Mouse (Mus musculus) left cerebral cortex, postnatal 10 days (tissue): ENCODE measurements at regions not wholly inside any gene's neighbourhood (a gene's known extent, or its start where the extent isn't known, plus 50 kb on each side); places are given as distances from the start of the nearest gene placed in this dataset.

Experiments used
- DNase-seq, 2 experiments: peaks; one replicate each; pipeline ENCODE4 v3.0.0; 2021 to 2022; ENCODE audit warnings: low spot score in 2 of 2, mixed read lengths in 1 of 2; ENCODE audit errors: extremely low spot score in 1 of 2
- intact Hi-C: fragments of 180-260 bp; cut with DNase I; formaldehyde crosslinking; loops from one replicate; pipeline ENCODE4 v1.15.1; 2025

DNA sequence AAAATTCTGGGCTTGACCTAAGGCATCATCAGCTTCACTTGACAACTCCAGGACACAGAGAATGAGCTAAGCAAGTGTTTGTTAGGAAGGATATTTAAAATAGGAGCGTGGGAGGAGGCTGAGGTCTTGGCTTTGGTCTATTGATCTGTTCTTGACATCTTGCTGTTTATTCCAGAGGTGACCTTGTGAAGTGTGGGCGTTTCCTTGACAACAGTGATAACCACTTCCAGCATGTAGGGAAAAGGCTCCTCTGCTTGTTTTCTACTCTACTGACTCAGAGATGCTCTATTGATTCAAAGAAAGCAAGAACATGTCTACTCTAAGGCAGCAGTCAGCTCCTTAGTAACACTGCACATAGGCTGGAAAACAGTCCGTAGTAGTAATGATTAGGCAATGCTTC is 392.6 kb downstream of the Basp1 start:
- no peak for DNase-seq
- intact Hi-C loops: loop anchor here (10.0 kb wide), 1 partner anchor 354 kb away; no protein-coding TSS in a partner anchor

DNA sequence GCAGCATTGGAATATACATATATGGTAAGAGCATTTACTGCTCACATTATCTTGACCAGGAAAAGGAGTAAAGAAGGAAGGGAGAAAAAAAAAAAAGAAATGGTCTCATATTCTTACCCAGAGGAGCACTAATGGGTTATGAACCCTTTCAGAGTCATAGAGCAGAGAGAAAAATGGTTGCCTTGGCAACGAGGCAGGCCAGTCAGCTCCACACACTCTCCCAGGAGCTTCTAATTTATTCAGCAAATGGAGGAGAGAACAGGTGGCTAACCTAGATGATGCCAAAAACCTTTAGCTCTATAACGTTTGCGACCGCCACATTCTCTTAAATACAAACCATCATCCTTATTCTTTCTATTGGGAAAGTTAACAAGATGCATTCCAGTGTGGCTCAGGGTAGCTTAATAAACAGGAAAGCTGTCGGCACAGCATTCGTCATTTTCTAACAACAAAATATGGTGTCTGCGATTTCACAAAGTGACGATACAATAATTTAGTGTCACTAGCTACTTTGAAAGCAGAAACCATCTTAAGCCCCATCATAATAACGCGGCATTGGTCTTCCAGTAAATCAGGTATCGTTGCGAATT is 394.1 kb downstream of the Basp1 start:
- DNase-seq: peak; percentile 28 to 56
- intact Hi-C loops: no loop called here

DNA sequence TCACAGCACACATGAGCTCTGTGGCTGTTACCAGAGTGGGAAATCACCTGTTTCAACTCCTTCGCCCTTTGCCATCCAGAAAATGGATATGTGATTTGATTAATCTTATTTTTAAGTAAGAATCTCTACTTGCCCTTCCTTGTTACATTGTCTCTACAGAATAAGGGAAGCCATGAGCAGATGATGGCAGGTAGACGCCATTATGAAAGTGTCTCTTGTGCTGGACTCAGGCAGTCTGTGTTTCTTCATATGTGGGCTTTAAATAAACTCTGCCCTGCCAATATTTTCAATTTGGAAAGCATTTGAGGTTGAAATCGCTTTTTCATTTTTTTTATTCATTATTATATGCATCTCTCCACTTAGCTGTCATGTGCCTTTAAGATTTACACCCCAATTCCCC is 394.6 kb downstream of the Basp1 start:
- intact Hi-C loops: no loop called here
- DNase-seq: no peak

DNA sequence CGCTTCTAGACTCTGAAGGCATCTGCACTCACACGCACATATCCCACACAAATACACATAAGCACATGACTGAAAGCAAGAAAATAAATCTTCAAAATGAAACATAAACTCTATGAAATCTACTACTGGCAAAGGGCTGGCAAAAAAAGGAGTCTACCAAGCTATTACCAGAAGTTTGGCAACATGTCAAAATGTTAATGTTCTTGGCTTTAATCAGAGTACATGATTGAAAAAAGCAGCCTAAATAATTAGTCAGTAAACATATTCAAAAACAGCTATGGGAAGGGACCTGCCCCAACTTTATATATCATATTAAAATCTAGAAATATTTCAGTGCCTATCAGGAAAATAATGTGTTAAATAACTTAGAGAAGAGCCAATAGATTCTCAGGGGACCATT is 405.8 kb downstream of the Basp1 start:
- no peak for DNase-seq
- intact Hi-C loops: no loop called here

DNA sequence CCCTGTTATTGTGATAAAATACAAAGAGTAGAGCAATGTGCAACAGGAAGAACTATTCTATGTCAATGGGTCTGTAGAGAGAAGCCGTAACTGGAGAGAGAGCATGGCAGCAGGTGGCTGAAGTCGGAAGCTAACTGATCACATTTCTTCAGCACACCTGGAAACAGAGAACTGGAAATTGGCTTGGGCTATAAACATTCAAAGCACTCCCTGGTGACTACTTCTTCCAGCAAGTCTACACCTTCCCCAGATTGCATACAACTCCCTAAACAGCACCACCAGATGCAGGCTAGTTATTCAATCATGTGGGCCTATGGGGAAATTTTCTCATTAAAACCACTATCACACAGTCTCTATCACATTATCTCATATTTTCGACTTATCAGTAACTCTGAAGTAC is 413.4 kb downstream of the Basp1 start:
- intact Hi-C loops: no loop called here
- DNase-seq: no peak

DNA sequence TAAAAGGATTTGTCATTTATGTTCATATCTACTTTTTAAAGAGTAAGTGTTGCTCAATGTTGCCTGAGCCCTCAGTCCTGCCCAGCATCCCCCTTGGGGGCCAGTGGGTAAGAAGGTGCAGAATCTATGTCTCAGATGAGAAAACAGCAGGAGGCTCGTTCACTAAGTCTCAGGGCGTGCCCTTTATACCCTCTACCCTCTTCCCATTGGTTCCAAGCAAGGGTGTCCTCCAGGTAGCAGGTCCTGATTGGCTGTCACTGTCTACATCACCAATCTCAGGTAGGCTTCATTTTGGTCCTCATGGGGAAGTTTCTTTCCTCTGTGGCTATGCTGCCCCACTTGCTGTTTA is 420.3 kb downstream of the Basp1 start:
- no peak for DNase-seq
- intact Hi-C loops: no loop called here

DNA sequence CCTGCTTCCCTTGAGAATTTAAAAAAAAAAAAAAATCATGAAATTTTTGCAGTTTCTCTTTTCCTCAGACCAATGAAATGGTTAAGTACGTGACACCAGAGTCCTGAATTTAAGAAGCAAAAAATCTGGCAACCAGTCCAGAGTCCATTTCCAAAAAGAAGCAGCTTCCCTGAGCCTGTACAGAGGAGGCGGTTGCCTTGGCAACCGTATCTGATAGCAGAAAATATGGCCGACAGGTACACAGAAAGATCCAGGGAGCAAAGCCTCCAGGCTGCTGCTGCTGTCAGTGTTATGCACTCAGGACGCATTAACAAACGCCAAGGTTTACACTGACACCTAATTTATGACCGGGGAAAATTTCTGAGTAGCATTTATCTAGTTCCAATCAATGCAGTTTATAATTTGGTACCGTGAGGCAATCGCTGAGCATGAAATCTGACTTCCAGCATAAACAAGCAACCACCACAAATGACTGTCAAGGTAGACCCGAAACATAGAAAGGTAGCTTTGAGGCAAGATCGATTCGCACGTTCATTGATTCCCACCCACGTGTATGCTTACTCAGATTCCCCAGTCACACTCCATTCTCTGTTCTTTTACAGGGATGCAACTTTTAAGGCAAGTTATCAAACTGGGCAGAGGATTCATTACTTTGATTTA is 420.8 kb downstream of the Basp1 start:
- peak; percentile 20 to 27 for DNase-seq
- intact Hi-C loops: no loop called here

DNA sequence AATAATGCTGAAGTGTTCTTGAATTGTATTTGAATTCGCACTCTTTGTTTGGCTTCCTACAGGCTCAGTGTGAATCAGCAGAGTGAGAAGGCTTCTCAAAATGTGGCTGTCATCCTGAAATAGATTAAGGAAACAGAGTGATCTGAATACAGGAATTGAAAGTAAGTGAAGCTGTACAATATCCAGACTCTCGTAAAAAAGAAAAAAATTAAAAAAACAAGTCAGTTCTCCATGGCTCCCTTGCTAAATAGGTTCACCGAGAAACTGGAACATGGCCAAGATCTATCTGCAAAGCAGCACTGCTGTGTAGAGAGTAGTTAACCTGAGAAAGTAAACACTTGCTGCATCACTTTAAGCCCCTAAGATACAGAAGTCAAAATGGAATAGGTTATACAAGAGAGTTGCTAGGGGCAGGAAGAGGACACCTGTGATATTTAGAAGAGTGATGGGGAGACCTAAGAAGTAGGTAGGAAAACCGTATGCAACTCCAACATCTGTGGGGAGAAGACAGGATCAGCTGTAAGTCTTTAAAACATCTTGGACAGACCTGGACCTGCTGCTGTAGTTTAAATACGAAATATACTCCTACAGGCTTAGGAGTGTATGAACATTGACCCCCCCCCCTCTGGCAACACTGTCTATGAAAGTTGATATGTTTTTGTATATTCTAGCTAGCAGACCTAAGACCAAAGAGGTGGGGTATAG is 423.3 kb downstream of the Basp1 start:
- no peak for DNase-seq
- intact Hi-C loops: no loop called here

DNA sequence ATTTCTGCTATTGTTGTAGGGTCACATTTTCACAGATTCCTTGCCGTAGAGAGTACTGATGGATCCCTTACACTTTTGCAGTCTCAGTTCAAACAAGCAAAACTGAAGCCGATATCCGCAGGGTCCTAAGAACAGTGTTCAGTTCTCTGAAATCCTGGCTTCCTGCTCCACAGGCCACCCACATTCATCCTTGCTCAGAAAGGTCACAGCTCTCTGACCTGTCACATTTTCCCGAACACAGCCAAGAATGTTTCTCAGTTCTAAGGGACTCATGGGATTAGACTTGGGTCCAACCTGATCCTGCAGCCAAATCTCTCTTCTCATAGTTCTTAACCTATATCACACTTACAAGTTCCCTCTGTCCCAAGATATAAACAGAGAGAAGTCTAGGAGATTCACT is 432.7 kb downstream of the Basp1 start:
- DNase-seq: no peak
- intact Hi-C loops: no loop called here

DNA sequence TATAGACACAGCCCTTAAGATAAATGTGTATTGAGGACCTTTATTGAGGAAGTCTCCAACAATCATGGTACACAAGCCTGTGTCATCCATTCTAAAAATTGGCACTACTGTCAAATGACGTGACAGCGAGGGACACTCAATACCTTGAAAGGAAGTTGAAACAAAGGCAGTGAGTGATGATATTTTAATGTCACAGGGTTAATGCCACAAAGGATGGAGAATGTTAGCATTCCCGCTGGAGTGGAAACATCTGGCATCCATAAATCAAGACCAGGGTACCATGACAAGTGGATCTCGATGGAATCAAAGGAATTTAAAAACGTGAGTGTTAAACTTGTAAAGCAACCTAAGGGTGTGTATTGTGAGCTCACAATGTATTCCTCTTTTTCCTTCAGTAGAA is 441.5 kb downstream of the Basp1 start:
- DNase-seq: no peak
- intact Hi-C loops: no loop called here

DNA sequence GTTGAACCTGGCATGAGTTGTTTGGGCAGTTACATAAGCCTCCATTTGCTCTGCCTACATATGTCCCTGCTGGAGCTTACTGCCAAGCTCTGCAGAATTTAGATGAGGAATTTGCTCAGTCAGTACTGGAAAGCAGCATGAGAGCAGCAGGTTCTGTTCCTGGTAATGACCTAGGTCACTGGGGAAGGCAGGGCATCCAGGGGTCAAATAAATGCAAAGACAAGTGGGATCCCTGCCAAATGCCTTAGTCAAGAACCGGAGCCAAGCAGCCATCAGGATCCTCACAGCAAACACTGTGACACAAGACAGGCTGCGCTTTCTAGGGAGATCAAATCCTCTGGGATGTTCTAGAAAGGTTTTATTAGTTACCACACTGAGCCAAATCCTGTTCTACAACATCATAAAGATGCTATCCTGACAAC is 444.2 kb downstream of the Basp1 start:
- peak in 1 of 2 experiments; percentile 34 for DNase-seq
- intact Hi-C loops: no loop called here

DNA sequence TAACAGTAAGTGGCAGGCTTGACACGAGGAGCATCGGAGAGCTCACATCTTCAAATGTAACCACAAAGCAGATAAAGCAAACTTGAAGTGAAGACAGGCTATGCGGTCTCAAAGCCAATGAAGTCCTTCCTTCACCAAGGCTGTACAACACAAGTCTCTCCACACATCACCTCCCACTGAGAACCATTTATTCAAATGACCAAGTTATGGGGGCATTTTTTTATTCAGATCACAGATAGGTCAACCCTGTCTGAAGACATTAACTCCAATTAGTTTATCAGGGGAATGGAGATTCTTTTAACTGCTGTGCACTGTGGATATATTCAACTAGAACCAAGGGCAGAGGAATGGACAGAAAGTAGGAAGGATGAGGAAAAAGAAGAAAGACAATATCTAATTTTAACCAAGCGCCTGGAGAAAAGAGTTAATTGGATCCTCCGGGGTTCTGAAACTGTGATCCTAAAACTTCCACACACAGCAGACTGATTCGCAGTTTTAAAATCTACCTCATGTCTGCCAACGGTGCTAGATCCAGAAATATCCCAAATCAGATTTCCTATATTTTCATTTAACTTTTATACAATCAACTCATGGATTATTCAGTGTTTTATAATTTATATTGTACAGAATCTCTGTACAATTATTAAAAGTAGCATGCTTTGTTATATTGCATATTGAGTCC is 444.8 kb downstream of the Basp1 start:
- DNase-seq: no peak
- intact Hi-C loops: no loop called here

DNA sequence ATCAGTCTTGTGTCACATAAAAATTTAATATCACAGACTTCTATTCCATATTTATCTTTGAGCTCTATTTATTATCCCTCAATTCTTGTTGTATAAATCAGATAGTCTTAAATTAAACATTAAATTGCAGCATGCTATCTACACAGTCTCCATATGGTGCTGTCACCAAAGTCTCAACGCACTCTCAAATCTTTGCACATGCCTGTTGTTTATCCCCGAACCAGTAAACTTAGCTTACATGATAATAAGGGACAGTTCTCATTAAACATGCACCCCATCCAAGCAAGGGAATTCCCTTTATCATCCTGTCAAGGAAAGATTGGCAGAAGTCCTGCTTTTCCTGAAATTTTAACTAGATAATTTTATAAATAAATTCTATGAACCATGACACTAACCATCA is 483.8 kb downstream of the Basp1 start:
- DNase-seq: no peak
- intact Hi-C loops: no loop called here

DNA sequence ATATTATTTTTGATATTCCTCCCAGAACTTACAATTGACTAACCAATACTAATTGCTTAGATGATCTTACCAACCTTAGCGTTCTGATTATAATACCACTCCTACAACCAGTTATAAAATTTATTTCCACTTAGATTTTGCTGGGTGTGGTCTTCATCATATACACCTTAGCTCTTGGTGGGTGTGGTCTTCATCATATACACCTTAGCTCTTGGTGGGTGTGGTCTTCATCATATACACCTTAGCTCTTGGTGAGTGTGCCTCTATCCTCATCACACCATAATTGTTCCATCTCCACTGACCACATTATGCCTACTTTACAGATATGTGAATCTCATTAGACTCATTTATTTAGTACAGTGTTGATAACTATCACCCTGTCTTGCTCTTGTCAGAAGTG is 501.7 kb downstream of the Basp1 start:
- DNase-seq: no peak
- intact Hi-C loops: no loop called here

DNA sequence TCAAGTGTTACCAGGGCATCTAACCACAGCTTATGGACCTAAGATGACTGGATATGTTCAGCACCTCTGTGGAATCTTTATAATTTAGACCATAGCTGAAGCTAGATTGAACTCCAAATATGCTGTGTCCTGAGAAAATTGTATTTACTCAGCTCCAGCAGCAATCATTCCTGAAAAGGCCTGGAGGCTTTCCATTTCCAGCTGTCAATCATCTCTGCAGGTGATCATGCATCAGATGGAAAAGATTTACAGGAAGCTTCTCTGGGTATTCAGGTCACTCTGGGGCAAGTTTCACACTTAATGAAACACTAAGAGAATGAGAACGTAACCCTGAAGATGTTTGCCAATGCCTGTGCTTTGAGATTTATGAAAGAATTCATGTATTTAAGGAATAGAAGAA is 502.1 kb downstream of the Basp1 start:
- intact Hi-C loops: no loop called here
- DNase-seq: no peak

DNA sequence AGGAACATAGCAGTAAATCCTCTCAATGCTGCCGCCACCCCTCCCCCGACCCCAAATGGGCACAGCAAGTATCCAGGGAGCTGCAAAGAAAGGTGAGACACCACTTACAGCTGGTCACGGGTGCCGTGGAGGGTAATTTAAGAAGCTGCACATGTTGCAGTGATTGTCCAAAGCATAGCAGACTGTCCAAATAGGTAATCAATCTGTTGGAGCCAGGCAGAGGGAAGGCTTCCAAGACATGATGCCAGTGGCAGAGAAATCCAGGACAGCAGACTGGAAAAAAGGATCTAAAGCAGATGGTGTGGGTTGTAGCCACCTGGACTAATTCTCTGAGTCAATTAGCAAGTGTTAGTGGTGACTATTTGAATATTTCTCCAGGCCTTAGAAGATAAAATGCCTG is 506.6 kb downstream of the Basp1 start:
- intact Hi-C loops: no loop called here
- DNase-seq: peak in 1 of 2 experiments; percentile 16

DNA sequence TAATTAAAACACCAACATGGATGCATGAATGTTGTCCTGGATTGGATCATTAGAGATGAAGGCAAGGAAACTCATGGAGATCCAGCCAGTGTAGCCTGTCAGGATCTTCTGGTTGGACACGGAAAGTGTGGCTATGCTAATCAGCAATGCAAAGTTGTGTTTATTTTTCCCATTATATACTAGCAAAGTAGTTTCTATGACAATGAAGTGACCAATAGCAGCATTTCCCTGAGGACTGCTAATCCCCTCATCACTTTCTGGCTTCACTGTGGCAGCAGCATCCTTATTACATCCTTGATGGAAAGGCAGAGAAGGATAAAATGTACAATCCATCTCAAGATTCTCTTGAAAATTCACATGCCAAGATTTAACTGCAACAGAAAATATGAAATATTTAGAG is 534.7 kb downstream of the Basp1 start:
- intact Hi-C loops: no loop called here
- no peak for DNase-seq

DNA sequence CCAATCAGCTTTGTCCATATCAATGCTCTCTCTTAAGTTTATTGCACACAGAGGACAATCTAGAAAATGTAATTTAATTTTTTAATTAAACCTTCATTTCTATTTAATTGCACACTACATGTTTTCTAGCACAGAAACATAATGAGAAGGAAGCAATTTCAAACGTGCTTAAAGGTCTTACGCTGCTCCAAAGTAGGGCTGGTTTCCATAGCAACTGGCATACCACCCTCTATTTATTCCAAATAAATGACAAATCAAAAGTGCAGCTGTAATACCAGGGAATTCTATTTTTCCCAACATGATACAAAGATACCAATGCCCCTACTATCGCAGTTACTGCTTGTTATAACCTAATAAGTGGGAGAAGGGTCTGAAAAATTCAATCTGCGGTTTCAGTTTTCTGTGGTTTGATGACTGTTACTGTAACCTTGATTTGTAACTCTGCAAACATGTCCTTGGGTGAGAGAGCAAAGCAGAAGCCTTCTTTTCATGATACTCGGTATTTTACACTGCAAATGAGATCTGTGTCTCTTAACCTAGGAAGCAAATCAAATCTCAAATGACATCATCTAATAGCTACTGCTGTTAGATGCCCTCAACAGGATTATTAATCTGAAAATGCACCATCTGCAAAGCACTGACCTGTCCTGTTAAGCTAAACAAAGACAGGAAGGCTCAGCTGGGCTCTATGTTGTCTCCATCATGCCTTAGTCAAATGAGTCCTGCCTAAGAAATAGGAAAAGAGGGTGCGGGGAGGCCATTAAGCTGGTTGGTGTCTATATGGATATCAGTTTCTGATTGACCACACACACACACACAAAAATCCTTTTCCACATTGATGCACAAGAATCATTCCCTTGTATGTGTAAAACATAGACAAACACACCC is 535.6 kb downstream of the Basp1 start:
- intact Hi-C loops: no loop called here
- DNase-seq: peak in 1 of 2 experiments; percentile 23

DNA sequence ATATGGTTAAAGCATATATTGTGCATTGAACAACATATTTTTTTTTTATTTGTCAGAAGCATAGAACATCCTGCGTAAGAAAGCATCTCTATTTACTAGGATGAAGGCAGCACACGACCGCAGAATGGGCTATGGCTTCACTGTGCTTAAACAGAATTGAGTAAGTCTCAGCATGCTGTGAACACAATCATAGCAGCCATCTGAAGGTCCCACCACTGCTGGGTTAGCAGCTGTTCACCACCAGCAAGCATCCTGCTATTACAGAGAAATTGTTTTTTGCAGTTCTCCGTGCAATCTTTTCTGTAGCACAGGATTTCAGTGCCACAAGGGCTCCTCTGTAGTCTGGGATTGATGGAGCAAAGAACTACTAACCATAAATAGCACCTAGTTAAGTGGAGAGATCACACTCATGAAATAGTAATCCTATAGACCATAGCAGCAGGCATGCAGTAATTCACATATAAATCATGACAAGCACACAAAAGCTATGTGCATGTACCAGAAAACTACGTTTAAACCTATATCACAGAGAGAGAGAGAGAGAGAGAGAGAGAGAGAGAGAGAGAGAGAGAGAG is 537.3 kb downstream of the Basp1 start:
- intact Hi-C loops: no loop called here

More for the DNA sequence above, 537.3 kb downstream of the Basp1 start:
- DNase-seq: peak in 1 of 2 experiments; percentile 16
